Mouse (Mus musculus) cortical plate, adult 2 months (tissue): ENCODE data around the gene Disp1. TPM values are rescaled to one million over a fixed set of nuclear protein-coding genes. Genes with fewer than 3 reads are reported as not detected.

ENCODE experiments used
- H3K27ac ChIP-seq: fragments of 200-500 bp; 2 replicates; pipeline ENCODE4 v1.5.1; 2012; ENCODE audit warnings: low read length, control low read depth, inconsistent platforms; ENCODE audit not compliant: insufficient read depth
- H3K4me1 ChIP-seq: fragments of 200-500 bp; 2 replicates; pipeline ENCODE4 v1.6.1; 2011; ENCODE audit warnings: low read length; ENCODE audit not compliant: control insufficient read depth, insufficient read depth
- H3K4me3 ChIP-seq: fragments of 200-500 bp; 2 replicates; pipeline ENCODE4 v1.5.1; 2011; ENCODE audit warnings: mild to moderate bottlenecking, low read length, control low read depth; ENCODE audit not compliant: insufficient read depth
- CTCF ChIP-seq: fragments of 200-500 bp; IDR thresholded peaks from 2 replicates; pipeline ENCODE4 v1.5.1; 2011; ENCODE audit warnings: mild to moderate bottlenecking, control low read depth, low read length; ENCODE audit not compliant: insufficient read depth; ENCODE audit errors: extremely low read depth
- POLR2A ChIP-seq: fragments of 200-500 bp; IDR thresholded peaks from 2 replicates; pipeline ENCODE4 v1.6.1; 2011; ENCODE audit warnings: mild to moderate bottlenecking, low read length, control low read depth; ENCODE audit not compliant: insufficient read depth; ENCODE audit errors: extremely low read depth
- polyA plus RNA-seq: library from polyadenylated mRNA; depleted of rRNA; stranded (reverse); fragments of >200 nt; gene quantifications from 2 replicates; pipeline ENCODE4 v1.2.3, GENCODE M21; 2012; rRNA removed

Gene Disp1
- polyA plus RNA-seq, result 6.5 TPM in 2 replicates

DNA sequence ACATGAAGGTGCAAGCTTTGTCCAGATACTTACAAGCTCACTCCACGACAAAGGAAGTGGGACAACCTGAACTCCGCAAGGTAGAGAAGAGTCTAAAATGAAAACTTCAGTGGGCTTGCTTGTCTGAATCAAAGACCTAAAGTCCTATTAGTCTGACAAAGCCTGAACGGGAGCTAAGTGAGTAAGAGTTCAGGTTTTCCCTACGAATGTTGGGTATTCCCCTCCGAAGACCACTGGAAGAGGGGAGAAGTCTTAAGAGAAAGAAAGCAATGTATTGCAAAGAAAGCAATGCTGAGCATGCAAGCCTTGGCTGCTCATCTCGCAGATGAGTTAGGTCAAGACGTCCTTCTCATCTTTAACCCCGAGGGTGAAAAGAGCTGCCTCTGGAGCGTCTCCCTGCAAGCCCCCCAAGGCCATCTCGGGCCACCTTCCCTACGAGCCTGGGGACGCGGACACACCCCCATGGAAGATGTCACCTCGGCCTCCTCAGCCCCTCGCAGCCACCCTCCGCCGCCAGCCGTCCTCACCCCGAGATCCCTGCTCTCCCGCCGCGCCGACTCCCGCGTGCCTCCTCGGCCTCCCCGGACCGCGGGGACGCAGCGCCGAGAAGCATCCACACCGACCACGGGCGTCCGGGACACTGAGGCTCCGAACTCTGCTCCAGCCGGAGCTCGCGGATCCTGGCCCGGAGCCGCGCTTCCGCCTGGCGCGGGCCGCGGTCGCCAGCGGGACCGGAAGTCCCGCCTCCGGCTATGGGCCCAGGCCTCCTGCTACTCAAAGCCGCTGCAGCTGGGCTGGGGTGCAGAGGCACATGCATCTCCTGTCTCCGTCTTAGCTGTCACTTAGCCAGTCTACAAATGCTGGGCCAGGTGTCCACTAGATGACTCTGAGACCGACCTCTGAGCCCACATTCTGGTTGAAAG, at the start of gene Disp1:
Gene Disp1 (minus strand): TSS at position 727 of the 923 bp plus-strand sequence.
- Histone ChIP-seq H3K4me3 (peak within 1 kb of the TSS; percentile 87), H3K4me1 (peaks cover 5% of the 10 kb centered on the region; the same call in 1 of the 2 replicates), H3K27ac (no peak within 1 kb of the TSS)
- TF ChIP-seq POLR2A (no peak), CTCF (no peak)

DNA sequence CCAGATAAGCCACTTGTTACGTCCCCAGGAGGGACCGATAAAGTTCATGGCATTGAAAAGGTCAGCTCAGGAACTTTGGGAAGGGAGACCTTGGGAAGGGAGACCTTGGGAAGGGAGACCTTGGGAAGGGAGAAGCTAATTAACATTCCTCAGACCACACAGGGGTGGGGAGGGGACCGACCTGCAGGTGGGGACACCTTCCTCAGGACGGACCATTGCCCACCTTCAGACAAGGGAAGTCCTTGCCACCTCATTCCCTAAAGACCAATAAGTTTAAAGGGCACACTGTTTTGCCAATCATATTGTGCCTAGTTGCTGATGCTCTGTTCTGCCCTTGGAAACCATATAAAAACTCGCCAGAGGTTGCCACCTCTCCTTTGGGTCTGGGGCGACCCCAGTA, 46.3 kb upstream of the Disp1 start:
- Histone ChIP-seq H3K27ac (no peak overlapping the region), H3K4me3 (no peak overlapping the region), H3K4me1 (no peaks in the 10 kb centered on the region)
- TF ChIP-seq POLR2A (no peak), CTCF (no peak)

DNA sequence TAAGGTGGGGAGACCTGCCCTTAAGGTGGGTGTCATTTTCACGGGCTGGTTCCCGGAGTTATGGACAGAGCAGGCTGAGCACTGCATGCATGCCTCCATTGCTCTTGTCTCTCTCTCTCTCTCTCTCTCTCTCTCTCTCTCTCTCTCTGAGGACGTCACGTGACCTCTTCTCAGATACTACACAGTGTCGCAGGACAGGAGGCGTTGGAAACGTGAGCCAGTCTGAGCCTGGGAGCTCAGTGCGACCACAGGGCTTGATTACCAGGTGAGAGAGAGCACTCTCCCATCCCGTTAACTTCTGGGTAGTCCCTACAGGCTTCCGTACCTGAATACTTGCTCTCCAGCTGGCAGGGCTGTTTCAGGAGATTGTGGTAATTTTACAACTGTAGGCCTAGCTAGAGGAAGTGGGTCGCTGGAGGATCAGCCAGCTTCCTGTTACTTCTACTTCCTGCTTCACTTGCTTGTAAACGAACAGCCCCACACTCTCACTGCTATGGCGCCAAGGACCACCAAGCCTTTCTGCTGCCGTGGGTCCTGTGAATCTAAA, 44.7 kb upstream of the Disp1 start:
- no peaks in the 10 kb centered on the region for H3K4me1 ChIP-seq
- no peak overlapping the region for H3K27ac ChIP-seq
- TF ChIP-seq CTCF (no peak), POLR2A (no peak)
- no peak overlapping the region for H3K4me3 ChIP-seq

DNA sequence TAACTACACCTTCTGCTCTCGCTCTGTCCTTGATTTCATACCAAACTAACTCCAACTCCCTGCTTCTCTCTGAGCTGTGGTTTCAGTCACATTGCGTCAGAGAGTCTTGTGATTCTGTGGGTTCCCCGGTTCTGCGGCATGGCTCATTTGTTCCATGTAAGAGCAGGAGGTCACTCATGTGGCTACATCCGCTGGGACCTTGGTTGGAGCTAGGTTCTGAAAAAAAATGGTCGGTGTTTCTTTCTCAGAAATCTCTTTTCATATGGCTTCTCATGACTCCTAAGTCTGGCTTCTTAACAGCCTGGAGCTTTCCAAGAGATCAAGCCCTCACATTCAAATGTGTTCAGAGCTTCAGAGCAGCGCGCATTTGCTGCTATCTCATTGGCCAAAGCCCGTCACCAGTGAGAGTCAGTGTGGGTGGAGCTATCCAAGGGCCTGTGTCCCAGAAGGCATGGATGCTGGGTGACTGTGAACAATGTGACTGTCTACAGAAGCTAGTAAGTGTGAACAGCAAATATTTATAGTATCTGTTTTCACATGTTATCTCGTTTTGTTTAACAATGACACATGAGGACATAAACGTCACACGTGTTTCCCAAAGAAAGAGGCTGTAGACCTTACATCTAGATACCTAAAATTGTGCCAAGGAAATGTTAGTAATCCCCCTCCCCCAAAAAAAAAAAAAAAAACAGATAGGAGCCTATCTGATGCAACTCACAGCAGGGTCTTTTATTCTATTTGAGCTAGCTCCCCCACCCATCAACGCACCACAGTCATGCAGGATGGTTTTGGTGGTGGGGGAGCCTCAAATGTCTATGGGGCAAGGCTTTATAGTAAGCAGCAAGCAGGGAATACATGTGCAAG, 43.1 kb upstream of the Disp1 start:
- no peaks in the 10 kb centered on the region for H3K4me1 ChIP-seq
- no peak overlapping the region for H3K27ac ChIP-seq
- no peak for TF ChIP-seq CTCF
- TF ChIP-seq POLR2A, result no peak
- H3K4me3 ChIP-seq, result no peak overlapping the region

DNA sequence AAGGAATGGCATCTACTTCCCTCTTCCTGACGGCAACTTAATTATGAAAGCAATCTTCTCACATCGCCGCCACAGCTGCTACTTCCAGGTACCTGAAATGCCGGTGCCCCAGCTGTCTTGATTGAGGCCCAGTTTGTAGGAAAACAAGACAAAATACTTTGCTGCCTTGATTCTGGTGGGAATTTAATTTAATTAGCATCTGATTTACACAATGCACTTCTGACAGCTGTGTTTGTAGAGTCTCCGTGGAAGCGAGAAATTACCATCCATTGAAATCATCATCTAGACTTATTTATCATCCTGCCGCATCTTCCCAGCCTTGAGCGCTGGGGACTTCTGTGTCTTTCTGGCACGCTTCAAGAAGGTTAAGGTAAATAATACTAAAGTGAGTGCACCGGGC, 31.3 kb upstream of the Disp1 start:
- no peaks in the 10 kb centered on the region for H3K4me1 ChIP-seq
- H3K27ac ChIP-seq, result no peak overlapping the region

DNA sequence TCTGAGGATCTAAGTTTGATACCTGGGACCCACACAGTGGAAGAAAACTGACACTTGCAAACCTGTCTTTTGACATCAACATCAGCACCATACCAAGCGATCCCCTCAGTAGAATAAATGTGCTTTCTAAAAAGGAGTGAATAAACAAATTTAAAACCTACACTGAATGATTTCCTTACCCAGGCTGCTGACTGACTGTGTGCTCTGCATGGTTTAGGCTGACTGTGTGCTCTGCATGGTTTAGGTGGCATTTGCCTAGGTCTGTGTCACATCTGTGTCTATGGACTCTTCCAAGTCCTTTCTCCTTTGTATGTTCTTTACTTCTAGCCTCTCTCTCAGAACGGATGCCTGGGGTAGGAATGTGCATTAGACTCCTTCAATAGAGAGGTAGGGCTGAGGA, 30.5 kb upstream of the Disp1 start:
- no peak for TF ChIP-seq POLR2A
- TF ChIP-seq CTCF, result no peak
- H3K4me3 ChIP-seq, result no peak overlapping the region
- no peaks in the 10 kb centered on the region for H3K4me1 ChIP-seq
- no peak overlapping the region for H3K27ac ChIP-seq

More for the DNA sequence above, 31.3 kb upstream of the Disp1 start:
- H3K4me3 ChIP-seq, result no peak overlapping the region
- no peak for TF ChIP-seq POLR2A
- no peak for TF ChIP-seq CTCF

DNA sequence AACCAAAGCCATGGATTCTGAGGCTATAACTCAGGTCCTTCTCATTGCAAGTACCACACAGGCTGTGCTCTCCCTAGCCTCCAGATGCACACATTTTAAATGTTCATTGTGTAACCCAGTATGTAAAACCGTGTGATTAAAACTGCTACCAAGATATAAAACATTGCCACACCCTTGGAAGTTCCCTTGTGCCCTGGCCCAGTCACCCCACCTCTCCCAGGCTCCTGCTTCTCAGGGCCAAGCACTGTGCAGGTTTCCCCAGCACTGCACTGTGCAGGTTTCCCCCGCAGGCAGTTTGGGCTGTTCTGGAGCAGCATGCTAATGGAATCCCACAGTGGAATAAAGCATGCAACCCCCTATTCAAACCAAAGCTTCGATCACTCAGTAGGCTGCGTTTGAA, 29.3 kb upstream of the Disp1 start:
- TF ChIP-seq CTCF, result no peak
- no peak for TF ChIP-seq POLR2A
- no peaks in the 10 kb centered on the region for H3K4me1 ChIP-seq
- no peak overlapping the region for H3K4me3 ChIP-seq
- no peak overlapping the region for H3K27ac ChIP-seq

DNA sequence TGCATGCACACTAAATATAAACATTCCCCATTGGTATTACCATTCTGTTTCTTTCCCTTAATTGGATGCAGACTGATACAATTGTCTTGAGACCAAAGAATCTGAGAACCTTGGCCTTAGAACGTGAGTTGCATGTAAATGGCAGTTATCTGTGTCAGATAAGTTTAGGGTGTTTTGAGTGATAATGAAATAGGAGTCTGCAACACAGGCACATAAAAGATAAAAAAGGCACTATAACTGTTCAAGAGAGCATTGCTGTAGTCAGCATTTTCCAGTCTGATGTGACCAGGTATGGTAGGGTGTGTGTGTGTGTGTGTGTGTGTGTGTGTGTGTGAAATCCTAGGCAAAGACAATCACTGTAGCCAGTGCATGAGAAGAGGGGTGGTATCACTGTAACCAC, 26.8 kb upstream of the Disp1 start:
- Histone ChIP-seq H3K4me1 (no peaks in the 10 kb centered on the region), H3K27ac (no peak overlapping the region), H3K4me3 (no peak overlapping the region)
- TF ChIP-seq POLR2A (no peak), CTCF (no peak)

DNA sequence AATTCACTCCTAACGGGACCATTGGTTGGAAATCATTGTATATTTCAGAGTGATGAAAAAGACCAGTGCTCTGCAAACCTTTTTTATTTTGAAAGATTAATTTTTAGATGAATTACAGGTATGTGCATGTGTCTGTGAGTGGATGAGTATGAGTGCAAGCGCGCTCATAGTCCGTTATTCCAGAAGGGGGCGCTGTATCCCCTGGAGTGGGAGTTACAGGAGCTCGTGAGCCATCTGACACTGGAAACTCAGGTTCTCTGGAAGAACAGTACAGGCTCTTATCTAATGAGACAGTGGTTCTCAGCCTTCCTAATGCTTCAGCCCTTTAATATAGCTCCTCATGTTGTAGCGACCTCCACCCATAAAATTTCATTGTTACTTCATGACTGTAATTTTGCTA, 22.0 kb upstream of the Disp1 start:
- TF ChIP-seq CTCF, result no peak
- no peak for TF ChIP-seq POLR2A

More for the DNA sequence above, 22.0 kb upstream of the Disp1 start:
- no peak overlapping the region for H3K4me3 ChIP-seq
- no peak overlapping the region for H3K27ac ChIP-seq
- no peaks in the 10 kb centered on the region for H3K4me1 ChIP-seq
